Mouse (Mus musculus) lung, postnatal 0 days (tissue): ENCODE results near the gene Gm3417.
"Not testable (repeated sequence)": the region's sequence is repeated elsewhere in the genome, so short reads cannot be mapped to it uniquely, and the experiment has no call there.

Experiments
- CTCF ChIP-seq: IDR thresholded peaks from 2 replicates; pipeline ENCODE4 v1.5.1; 2016; ENCODE audit warnings: antibody characterized with exemption, mild to moderate bottlenecking
- EP300 ChIP-seq: IDR thresholded peaks from 2 replicates; pipeline ENCODE4 v1.6.1; 2016; ENCODE audit warnings: antibody characterized with exemption, mild to moderate bottlenecking, control low read depth

- TF ChIP-seq CTCF, EP300: not testable (repeated sequence)
These were observed 36.4 kb downstream of the Gm3417 start for GRCm38 (mm10) chr17:14942181-14942580.
